8 mouse cellular contexts compared by ENCODE assay signal in genomic region chr13:92611254-92611784, GRCm38 (mm10). TPM values are rescaled to one million over a fixed set of nuclear protein-coding genes. Genes with fewer than 3 reads are reported as not detected.
DNase-seq lines count a peak whose midpoint lies in the region; ATAC-seq and TF ChIP-seq lines count a peak whose summit lies in the region.

No protein-coding gene starts in this region.

- peaks cover 1% of the 10 kb centered on the region; the same call in 1 of the 2 replicates for H3K4me1 ChIP-seq in bone marrow, adult 2 months (ENCODE audit: control insufficient read depth, insufficient read depth, low read length)
- peaks cover 10% of the 10 kb centered on the region for H3K4me1 ChIP-seq in forebrain, embryonic 13.5 days
- H3K4me1 ChIP-seq in liver, adult 2 months (ENCODE audit: control insufficient read depth, insufficient read depth, low read length), result peaks cover 8% of the 10 kb centered on the region
- peaks cover 18% of the 10 kb centered on the region; the same call in 1 of the 2 replicates for H3K4me1 ChIP-seq in stomach, embryonic 14.5 days (ENCODE audit: control insufficient read depth, insufficient read depth, low read length)

- peaks cover 9% of the 10 kb centered on the region for H3K79me2 ChIP-seq in liver, adult 2 months (ENCODE audit: control insufficient read depth, insufficient read depth, low read length)

- TF ChIP-seq POLR2A in bone marrow, adult 2 months (IDR thresholded peaks at IDR 0.05; ENCODE audit: borderline replicate concordance, control insufficient read depth, low read depth, low read length), result no peak
- no peak for TF ChIP-seq POLR2A in liver, adult 2 months (IDR thresholded peaks at IDR 0.05; ENCODE audit: extremely low read depth, insufficient read depth, low read length)

- H3K36me3 ChIP-seq in forebrain, embryonic 13.5 days (ENCODE audit: poor library complexity, severe bottlenecking), result no peaks in the 10 kb centered on the region
- H3K36me3 ChIP-seq in liver, adult 2 months (ENCODE audit: control insufficient read depth, insufficient read depth, low read length), result no peaks in the 10 kb centered on the region
- H3K36me3 ChIP-seq in stomach, embryonic 14.5 days (ENCODE audit: control insufficient read depth, insufficient read depth, low read length), result no peaks in the 10 kb centered on the region

- no peaks in the 10 kb centered on the region for H3K27me3 ChIP-seq in forebrain, embryonic 13.5 days
- H3K27me3 ChIP-seq in liver, adult 2 months (ENCODE audit: control insufficient read depth, insufficient read depth, low read length), result no peaks in the 10 kb centered on the region
- H3K27me3 ChIP-seq in stomach, embryonic 14.5 days (ENCODE audit: control insufficient read depth, insufficient read depth, low read length), result no peaks in the 10 kb centered on the region

- H3K9ac ChIP-seq in forebrain, embryonic 13.5 days, result peak overlapping the region; percentile 80
- peak overlapping the region; percentile 88 for H3K9ac ChIP-seq in liver, adult 2 months (ENCODE audit: low read depth, low read length)
- H3K9ac ChIP-seq in stomach, embryonic 14.5 days (replicated peaks; ENCODE audit: low read depth, low read length), result peak overlapping the region; percentile 57

- H3K9me3 ChIP-seq in forebrain, embryonic 13.5 days (replicated peaks), result no peaks in the 10 kb centered on the region
- no peaks in the 10 kb centered on the region for H3K9me3 ChIP-seq in stomach, embryonic 14.5 days (ENCODE audit: control insufficient read depth, low read depth, low read length)

- DNase-seq in layer of hippocampus, adult 2 months (ENCODE audit: low spot score in 2 of 2), result peak in 1 of 2 experiments; percentile 39
- DNase-seq in layer of hippocampus, postnatal 10 days (ENCODE audit: low spot score in 2 of 2), result no peak
- DNase-seq in liver, adult 2 months (ENCODE audit: extremely low read depth, low read depth, low spot score), result peak; percentile 58
- no peak for DNase-seq in right cerebral cortex, postnatal 4 days
- no peak for DNase-seq in testis, postnatal 10 days (ENCODE audit: low spot score)

- H3K27ac ChIP-seq in layer of hippocampus, adult 2 months, result peak overlapping the region; percentile 93
- H3K27ac ChIP-seq in bone marrow, adult 2 months (ENCODE audit: control insufficient read depth, insufficient read depth, low read depth, low read length, poor library complexity), result peak overlapping the region; percentile 94
- H3K27ac ChIP-seq in forebrain, embryonic 13.5 days, result peak overlapping the region; percentile 65
- peak overlapping the region; percentile 82 for H3K27ac ChIP-seq in liver, adult 2 months (replicated peaks; ENCODE audit: insufficient read depth, low read depth, low read length)
- peak overlapping the region; percentile 97 for H3K27ac ChIP-seq in stomach, embryonic 14.5 days (ENCODE audit: low read length)

- peak overlapping the region; percentile 99 for H3K4me3 ChIP-seq in layer of hippocampus, adult 2 months
- H3K4me3 ChIP-seq in bone marrow, adult 2 months (replicated peaks; ENCODE audit: control insufficient read depth, low read depth, low read length), result peak overlapping the region; percentile 75
- H3K4me3 ChIP-seq in forebrain, embryonic 13.5 days, result peak overlapping the region; percentile 78
- peak overlapping the region; percentile 98 for H3K4me3 ChIP-seq in liver, adult 2 months (ENCODE audit: insufficient read depth, low read depth, low read length)
- peak overlapping the region; percentile 60 for H3K4me3 ChIP-seq in stomach, embryonic 14.5 days (ENCODE audit: low read depth, low read length)

- ATAC-seq in forebrain, embryonic 13.5 days, result peak; percentile 65
- peak; percentile 24; the same call in 1 of the 2 replicates for ATAC-seq in stomach, embryonic 14.5 days (ENCODE audit: insufficient number of reproducible peaks, insufficient read depth, low FRiP score, low read depth)

- peak overlapping the region; percentile 88 for H3K4me2 ChIP-seq in forebrain, embryonic 13.5 days
- peak overlapping the region; percentile 89 for H3K4me2 ChIP-seq in stomach, embryonic 14.5 days (replicated peaks; ENCODE audit: low read depth, low read length)

- TF ChIP-seq CTCF in layer of hippocampus, adult 2 months (conservative IDR thresholded peaks at IDR 0.05), result no peak
- no peak for TF ChIP-seq CTCF in bone marrow, adult 2 months (IDR thresholded peaks at IDR 0.05; ENCODE audit: control insufficient read depth, insufficient read depth, low read length)
- TF ChIP-seq CTCF in liver, adult 2 months (IDR thresholded peaks at IDR 0.05; ENCODE audit: low read depth, low read length), result no peak

- under 1% methylated on average over 43 of the region's 43 CpGs for WGBS in bone marrow, adult 2 months
- 1% methylated on average over 43 of the region's 43 CpGs for WGBS in forebrain, embryonic 13.5 days
- under 1% methylated on average over 43 of the region's 43 CpGs for WGBS in liver, adult 2 months
- 0% methylated on average over 32 of the region's 43 CpGs for WGBS in stomach, embryonic 14.5 days

RNA-seq across cellular contexts. Expression of gene Serinc5, which starts 0.4 kb away (rescaled TPM):
- total RNA-seq in layer of hippocampus, adult 2 months (2021), result 10 to 100 TPM; 67.1 to 72.1 TPM
- total RNA-seq in layer of hippocampus, postnatal 10 days (2021), result 10 to 100 TPM; 62.1 to 63.3 TPM
- polyA plus RNA-seq in bone marrow, adult 2 months (2011; ENCODE audit: insufficient read depth, insufficient read length, low replicate concordance, missing spikeins), result 17.2 and 17.4 TPM in 2 replicates
- 11.5 and 13.3 TPM in 2 replicates for polyA plus RNA-seq in forebrain, embryonic 13.5 days (2015; fragmentation: Nextera tagmentation; extraction: Ambion mirVana)
- 18.0 and 24.1 TPM in 2 replicates for total RNA-seq in liver, adult 2 months (2014; rRNA removed)
- polyA plus RNA-seq in liver, adult 2 months (2012; rRNA removed), result 10.9 and 14.3 TPM in 2 replicates
- polyA plus RNA-seq in stomach, embryonic 14.5 days (2014; fragmentation: Nextera tagmentation; extraction: Ambion mirVana), result 22.7 and 24.0 TPM in 2 replicates

RNA-seq across cellular contexts. Expression of gene Spz1, which starts 35.3 kb away (rescaled TPM):
- not detected for total RNA-seq in layer of hippocampus, adult 2 months (2021)
- total RNA-seq in layer of hippocampus, postnatal 10 days (2021), result not detected
- not detected in 2 replicates for polyA plus RNA-seq in bone marrow, adult 2 months (2011; ENCODE audit: insufficient read depth, insufficient read length, low replicate concordance, missing spikeins)
- polyA plus RNA-seq in forebrain, embryonic 13.5 days (2015; fragmentation: Nextera tagmentation; extraction: Ambion mirVana), result not detected in 2 replicates
- not detected in 2 replicates for total RNA-seq in liver, adult 2 months (2014; rRNA removed)
- not detected in 2 replicates for polyA plus RNA-seq in liver, adult 2 months (2012; rRNA removed)
- polyA plus RNA-seq in stomach, embryonic 14.5 days (2014; fragmentation: Nextera tagmentation; extraction: Ambion mirVana), result not detected in 2 replicates
